Mouse (Mus musculus): ENCODE results near the gene Ubl3. TPM values are rescaled to one million over a fixed set of nuclear protein-coding genes. Genes with fewer than 3 reads are reported as not detected.

The Ubl3 gene
- polyA plus RNA-seq, 1 experiment from 2014 or later, result 15.4 TPM

DNA sequence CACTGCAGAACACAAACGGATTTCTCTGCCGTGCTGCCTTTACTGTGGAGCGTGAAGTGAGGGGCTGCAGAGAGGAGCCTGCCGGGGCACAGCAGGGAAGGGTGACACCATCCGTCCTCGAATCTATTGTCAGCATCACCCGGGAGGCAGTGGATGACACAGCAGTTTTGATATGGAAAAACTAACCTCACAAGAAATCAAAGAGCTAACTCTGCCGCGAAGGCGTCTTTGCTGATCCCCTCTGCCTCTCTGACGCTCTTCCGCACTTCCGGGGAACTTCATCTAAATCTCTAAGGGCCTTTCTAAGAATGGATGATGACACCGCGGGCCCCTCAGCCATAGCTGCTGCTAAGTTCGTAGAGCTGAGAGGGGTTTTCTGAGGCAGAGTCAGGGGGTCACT is 2.1 kb upstream of the Ubl3 start:
- Histone ChIP-seq H3K27ac (ENCODE audit: low read length) (no peak overlapping the region), H3K9ac (ENCODE audit: low read depth, low read length) (no peak overlapping the region), H3K9me3 (replicated peaks; ENCODE audit: control insufficient read depth, low read length) (no peaks in the 10 kb centered on the region), H3K4me2 (ENCODE audit: low read depth, low read length) (peak overlapping the region; percentile 24; the same call in 1 of the 2 replicates), H3K27me3 (ENCODE audit: control insufficient read depth, insufficient read depth, low read depth, low read length) (peaks cover 32% of the 10 kb centered on the region), H3K4me3 (ENCODE audit: low read depth, low read length) (no peak overlapping the region), H3K4me1 (ENCODE audit: control insufficient read depth, low read depth, low read length) (peaks cover 7% of the 10 kb centered on the region), H3K36me3 (ENCODE audit: control insufficient read depth, insufficient read depth) (no peaks in the 10 kb centered on the region)
- ATAC-seq (ENCODE audit: low read depth), result no peak
- WGBS (ENCODE audit: insufficient replicate concordance), result 9% methylated on average over 16 of the region's 16 CpGs

DNA sequence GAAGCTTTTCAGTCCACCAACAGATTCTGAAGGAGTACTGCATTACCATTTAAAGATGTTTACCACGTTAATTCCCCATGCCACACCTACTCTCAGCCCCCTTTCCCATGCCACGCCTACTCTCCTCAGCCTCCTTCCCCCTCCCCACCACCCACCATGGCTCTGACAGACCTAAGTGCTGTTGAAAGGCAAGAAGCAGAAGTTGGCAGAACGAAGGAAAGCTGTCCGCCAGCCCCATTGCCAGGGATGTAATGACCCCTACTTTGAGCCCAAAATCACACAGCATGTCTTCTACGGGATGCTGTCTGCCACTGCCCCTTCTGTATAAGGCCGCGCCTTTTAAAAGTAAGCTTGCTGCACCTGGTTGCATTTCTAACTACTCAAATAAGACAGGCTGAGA is 1.7 kb upstream of the Ubl3 start:
- H3K4me3 ChIP-seq (ENCODE audit: low read depth, low read length), result no peak overlapping the region
- no peak overlapping the region for H3K27ac ChIP-seq (ENCODE audit: low read length)
- no peak for ATAC-seq (ENCODE audit: low read depth)
- H3K4me2 ChIP-seq (ENCODE audit: low read depth, low read length), result peak overlapping the region; percentile 24; the same call in 1 of the 2 replicates
- peaks cover 9% of the 10 kb centered on the region for H3K4me1 ChIP-seq (ENCODE audit: control insufficient read depth, low read depth, low read length)
- H3K9ac ChIP-seq (ENCODE audit: low read depth, low read length), result no peak overlapping the region
- H3K27me3 ChIP-seq (ENCODE audit: control insufficient read depth, insufficient read depth, low read depth, low read length), result peaks cover 32% of the 10 kb centered on the region
- no peaks in the 10 kb centered on the region for H3K9me3 ChIP-seq (replicated peaks; ENCODE audit: control insufficient read depth, low read length)
- H3K36me3 ChIP-seq (ENCODE audit: control insufficient read depth, insufficient read depth), result no peaks in the 10 kb centered on the region
- WGBS (ENCODE audit: insufficient replicate concordance), result 18% methylated on average over 7 of the region's 7 CpGs

- WGBS (ENCODE audit: insufficient replicate concordance), result 42% methylated on average over 14 of the region's 14 CpGs
- Histone ChIP-seq H3K27ac (ENCODE audit: low read length) (no peak overlapping the region), H3K4me1 (ENCODE audit: control insufficient read depth, low read depth, low read length) (peaks cover 10% of the 10 kb centered on the region), H3K9ac (ENCODE audit: low read depth, low read length) (no peak overlapping the region), H3K36me3 (ENCODE audit: control insufficient read depth, insufficient read depth) (no peaks in the 10 kb centered on the region), H3K4me3 (ENCODE audit: low read depth, low read length) (no peak overlapping the region), H3K9me3 (replicated peaks; ENCODE audit: control insufficient read depth, low read length) (no peaks in the 10 kb centered on the region), H3K4me2 (ENCODE audit: low read depth, low read length) (no peak overlapping the region), H3K27me3 (ENCODE audit: control insufficient read depth, insufficient read depth, low read depth, low read length) (peaks cover 32% of the 10 kb centered on the region)
- ATAC-seq (ENCODE audit: low read depth), result no peak
Observed at GRCm38 (mm10) chr5:148553723-148554122, 1.1 kb upstream of the Ubl3 start.

DNA sequence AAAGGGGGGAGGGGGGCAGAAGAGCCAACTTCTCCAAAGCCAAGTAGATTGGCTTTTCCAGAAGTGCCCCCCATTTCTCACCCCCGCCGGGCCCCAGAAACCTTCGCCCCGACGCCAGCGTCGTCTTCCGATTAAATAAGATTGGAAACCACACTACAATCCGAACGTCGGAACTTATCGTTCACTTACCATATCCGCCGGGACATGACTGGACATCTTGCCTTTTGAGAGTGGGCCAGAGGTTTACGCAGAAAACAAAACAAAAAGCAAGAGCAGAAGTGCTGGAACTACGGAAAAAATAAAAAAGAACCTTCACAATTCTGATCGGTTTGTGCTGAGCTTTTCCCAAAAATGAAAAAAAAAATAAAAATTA is 839 bp downstream of the Ubl3 start:
- H3K27ac ChIP-seq (ENCODE audit: low read length), result peak overlapping the region; percentile 86

DNA sequence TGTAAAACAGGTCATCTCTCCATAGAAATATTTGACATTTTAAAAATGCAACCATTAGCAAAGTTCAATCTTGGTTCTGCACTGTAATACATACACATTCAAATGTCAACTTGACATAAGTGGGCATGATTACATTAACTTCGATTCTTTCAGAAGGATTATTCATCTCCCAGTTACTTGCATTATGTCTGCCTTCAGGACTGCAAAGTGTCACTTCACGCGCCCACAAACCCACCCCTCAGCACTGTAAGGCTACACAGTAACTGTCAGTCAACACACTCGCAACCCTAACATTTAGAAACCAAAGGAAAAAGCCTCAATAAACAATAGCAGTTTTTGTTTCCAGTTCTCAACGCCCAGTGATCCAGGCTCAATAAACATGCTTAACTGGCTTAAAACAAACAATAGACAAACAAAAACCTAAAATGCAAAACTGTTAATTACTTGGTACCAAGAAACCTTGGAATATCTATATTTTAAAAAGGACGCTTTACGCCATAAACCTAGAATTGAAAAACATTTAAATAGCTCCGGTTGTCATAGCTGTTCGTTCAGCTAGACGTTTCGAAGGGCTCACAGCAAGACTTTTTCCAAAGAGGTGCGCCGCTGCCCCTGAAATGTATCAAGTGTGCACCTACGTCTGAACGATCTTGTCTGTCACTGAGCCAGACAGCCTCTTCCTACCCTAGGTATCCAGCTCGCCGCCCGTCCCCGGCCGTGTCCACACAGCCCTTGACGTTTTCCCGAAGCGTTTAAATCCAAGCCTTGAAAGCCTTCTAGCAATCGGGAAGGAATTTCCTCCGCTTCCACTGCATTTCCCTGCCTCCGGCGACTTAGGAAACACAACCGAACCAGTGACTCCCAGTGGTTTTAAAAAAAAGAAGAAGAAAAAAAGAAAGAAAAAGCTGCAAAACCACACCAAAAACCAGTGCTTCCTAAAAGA is 1.5 kb downstream of the Ubl3 start:
- peak overlapping the region; percentile 72 for H3K9ac ChIP-seq (ENCODE audit: low read depth, low read length)
- H3K4me2 ChIP-seq (ENCODE audit: low read depth, low read length), result peak overlapping the region; percentile 71
- H3K36me3 ChIP-seq (ENCODE audit: control insufficient read depth, insufficient read depth), result no peaks in the 10 kb centered on the region
- ATAC-seq (ENCODE audit: low read depth), result no peak
- H3K9me3 ChIP-seq (replicated peaks; ENCODE audit: control insufficient read depth, low read length), result no peaks in the 10 kb centered on the region
- 1% methylated on average over 28 of the region's 28 CpGs for WGBS (ENCODE audit: insufficient replicate concordance)
- H3K4me3 ChIP-seq (ENCODE audit: low read depth, low read length), result peak overlapping the region; percentile 73
- H3K4me1 ChIP-seq (ENCODE audit: control insufficient read depth, low read depth, low read length), result peaks cover 29% of the 10 kb centered on the region
- peaks cover 32% of the 10 kb centered on the region for H3K27me3 ChIP-seq (ENCODE audit: control insufficient read depth, insufficient read depth, low read depth, low read length)
- H3K27ac ChIP-seq (ENCODE audit: low read length), result peak overlapping the region; percentile 86

More for the DNA sequence above, 839 bp downstream of the Ubl3 start:
- H3K4me2 ChIP-seq (ENCODE audit: low read depth, low read length), result peak overlapping the region; percentile 71
- WGBS (ENCODE audit: insufficient replicate concordance), result under 1% methylated on average over 17 of the region's 17 CpGs
- H3K4me3 ChIP-seq (ENCODE audit: low read depth, low read length), result peak overlapping the region; percentile 73
- peaks cover 26% of the 10 kb centered on the region for H3K4me1 ChIP-seq (ENCODE audit: control insufficient read depth, low read depth, low read length)
- H3K9ac ChIP-seq (ENCODE audit: low read depth, low read length), result peak overlapping the region; percentile 72
- H3K27me3 ChIP-seq (ENCODE audit: control insufficient read depth, insufficient read depth, low read depth, low read length), result peaks cover 32% of the 10 kb centered on the region
- ATAC-seq (ENCODE audit: low read depth), result no peak
- H3K9me3 ChIP-seq (replicated peaks; ENCODE audit: control insufficient read depth, low read length), result no peaks in the 10 kb centered on the region
- H3K36me3 ChIP-seq (ENCODE audit: control insufficient read depth, insufficient read depth), result no peaks in the 10 kb centered on the region

DNA sequence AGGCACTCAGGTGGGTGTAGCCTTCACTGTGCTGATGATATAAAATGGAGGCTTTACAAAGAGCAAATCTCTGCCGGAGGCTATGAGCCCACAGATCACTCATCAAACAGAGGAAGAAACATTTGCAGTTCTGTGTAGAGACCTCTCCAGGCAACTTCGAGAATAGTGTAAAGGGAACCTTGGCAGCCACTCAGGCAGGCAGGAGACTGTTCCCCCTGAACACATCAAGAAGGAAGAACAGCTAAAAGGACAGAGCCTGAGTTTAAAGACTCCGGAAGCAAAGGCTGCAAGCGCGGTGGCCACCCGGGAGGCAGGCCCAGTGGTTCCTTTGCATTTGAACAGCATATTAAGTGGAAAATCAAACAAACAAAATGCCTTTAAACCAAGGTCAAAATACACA is 2.2 kb downstream of the Ubl3 start:
- 5% methylated on average over 6 of the region's 6 CpGs for WGBS (ENCODE audit: insufficient replicate concordance)
- no peak overlapping the region for H3K27ac ChIP-seq (ENCODE audit: low read length)
- peak overlapping the region; percentile 73 for H3K4me3 ChIP-seq (ENCODE audit: low read depth, low read length)
- H3K36me3 ChIP-seq (ENCODE audit: control insufficient read depth, insufficient read depth), result no peaks in the 10 kb centered on the region
- H3K9ac ChIP-seq (ENCODE audit: low read depth, low read length), result no peak overlapping the region
- peaks cover 32% of the 10 kb centered on the region for H3K27me3 ChIP-seq (ENCODE audit: control insufficient read depth, insufficient read depth, low read depth, low read length)
- H3K4me1 ChIP-seq (ENCODE audit: control insufficient read depth, low read depth, low read length), result peaks cover 29% of the 10 kb centered on the region
- H3K9me3 ChIP-seq (replicated peaks; ENCODE audit: control insufficient read depth, low read length), result no peaks in the 10 kb centered on the region
- H3K4me2 ChIP-seq (ENCODE audit: low read depth, low read length), result peak overlapping the region; percentile 71
- ATAC-seq (ENCODE audit: low read depth), result no peak

GRCm38 (mm10) chr5:148549307-148549706 is 3.3 kb downstream of the Ubl3 start:
- whole genome bisulfite sequencing (ENCODE audit: insufficient replicate concordance), result 53% methylated on average over 4 of the region's 4 CpGs
- Histone ChIP-seq H3K27me3 (ENCODE audit: control insufficient read depth, insufficient read depth, low read depth, low read length) (peaks cover 25% of the 10 kb centered on the region), H3K36me3 (ENCODE audit: control insufficient read depth, insufficient read depth) (no peaks in the 10 kb centered on the region), H3K9ac (ENCODE audit: low read depth, low read length) (no peak overlapping the region), H3K4me3 (ENCODE audit: low read depth, low read length) (no peak overlapping the region), H3K4me2 (ENCODE audit: low read depth, low read length) (no peak overlapping the region), H3K27ac (ENCODE audit: low read length) (no peak overlapping the region), H3K4me1 (ENCODE audit: control insufficient read depth, low read depth, low read length) (peaks cover 26% of the 10 kb centered on the region), H3K9me3 (replicated peaks; ENCODE audit: control insufficient read depth, low read length) (no peaks in the 10 kb centered on the region)
- no peak for ATAC-seq (ENCODE audit: low read depth)

- Histone ChIP-seq H3K4me2 (ENCODE audit: low read depth, low read length) (no peak overlapping the region), H3K36me3 (ENCODE audit: control insufficient read depth, insufficient read depth) (no peaks in the 10 kb centered on the region), H3K4me3 (ENCODE audit: low read depth, low read length) (no peak overlapping the region), H3K27me3 (ENCODE audit: control insufficient read depth, insufficient read depth, low read depth, low read length) (peaks cover 17% of the 10 kb centered on the region), H3K27ac (ENCODE audit: low read length) (no peak overlapping the region), H3K9me3 (replicated peaks; ENCODE audit: control insufficient read depth, low read length) (no peaks in the 10 kb centered on the region), H3K4me1 (ENCODE audit: control insufficient read depth, low read depth, low read length) (peaks cover 26% of the 10 kb centered on the region), H3K9ac (ENCODE audit: low read depth, low read length) (no peak overlapping the region)
- WGBS (ENCODE audit: insufficient replicate concordance), result 55% methylated on average over 9 of the region's 9 CpGs
- ATAC-seq (ENCODE audit: low read depth), result no peak
Observed at GRCm38 (mm10) chr5:148548568-148548967, 4.0 kb downstream of the Ubl3 start.

GRCm38 (mm10) chr5:148547870-148548456 is 4.6 kb downstream of the Ubl3 start:
- peak overlapping the region; percentile 26; the same call in 1 of the 2 replicates for H3K4me2 ChIP-seq (ENCODE audit: low read depth, low read length)
- H3K27ac ChIP-seq (ENCODE audit: low read length), result 0 out of 2 replicates have a peak overlapping the region, but pooled peaks have one; percentile 30
- WGBS (ENCODE audit: insufficient replicate concordance), result 24% methylated on average over 10 of the region's 10 CpGs
- no peak for ATAC-seq (ENCODE audit: low read depth)
- H3K9me3 ChIP-seq (replicated peaks; ENCODE audit: control insufficient read depth, low read length), result no peaks in the 10 kb centered on the region
- peaks cover 26% of the 10 kb centered on the region for H3K4me1 ChIP-seq (ENCODE audit: control insufficient read depth, low read depth, low read length)
- no peak overlapping the region for H3K9ac ChIP-seq (ENCODE audit: low read depth, low read length)
- 0 out of 2 replicates have a peak overlapping the region, but pooled peaks have one; percentile 1 for H3K4me3 ChIP-seq (ENCODE audit: low read depth, low read length)
- H3K27me3 ChIP-seq (ENCODE audit: control insufficient read depth, insufficient read depth, low read depth, low read length), result peaks cover 16% of the 10 kb centered on the region
- no peaks in the 10 kb centered on the region for H3K36me3 ChIP-seq (ENCODE audit: control insufficient read depth, insufficient read depth)

Data from liver, embryonic 16.5 days (tissue).